Mouse (Mus musculus): ENCODE measurements around the gene Sept11. TPM values are rescaled to one million over a fixed set of nuclear protein-coding genes. Genes with fewer than 3 reads are reported as not detected.

The Sept11 gene
- total and polyA plus RNA-seq, 3 experiments, result 34.9 to 245 (median 87.2) TPM

- Histone ChIP-seq H3K27me3 (ENCODE audit: control insufficient read depth in 1 of 2, insufficient read depth in 2 of 2, low read length in 2 of 2) (no peaks in the 10 kb centered on the region), H3K4me3 (ENCODE audit: control insufficient read depth in 1 of 2, insufficient read depth in 1 of 2, low read depth in 2 of 2, low read length in 2 of 2) (no peak overlapping the region), H3K4me1 (ENCODE audit: control insufficient read depth in 1 of 2, insufficient read depth in 2 of 2, low read length in 2 of 2) (no peaks in the 10 kb centered on the region; a peak in 1 of 4 replicates), H3K27ac (ENCODE audit: control insufficient read depth, low read depth, low read length) (no peak overlapping the region), H3K9ac (ENCODE audit: control insufficient read depth, low read depth, low read length, poor library complexity, severe bottlenecking) (no peak overlapping the region), H3K36me3 (ENCODE audit: control insufficient read depth in 1 of 2, insufficient read depth in 2 of 2, low read length in 2 of 2) (no peaks in the 10 kb centered on the region), H3K79me2 (ENCODE audit: control insufficient read depth, insufficient read depth, low read length, poor library complexity) (no peaks in the 10 kb centered on the region), H3K9me3 (replicated peaks; ENCODE audit: insufficient read depth, low read length) (no peaks in the 10 kb centered on the region)
- TF ChIP-seq TBP (IDR thresholded peaks at IDR 0.05; ENCODE audit: low read depth, low read length), result no peak
- no peak for TF ChIP-seq MYB (IDR thresholded peaks at IDR 0.05; ENCODE audit: low read depth, low read length)
- TF ChIP-seq CHD1 (IDR thresholded peaks at IDR 0.05; ENCODE audit: low read depth, low read length), result no peak
- no peak for TF ChIP-seq HCFC1 (IDR thresholded peaks at IDR 0.05; ENCODE audit: low read depth, low read length)
- TF ChIP-seq EP300 (IDR thresholded peaks at IDR 0.05; ENCODE audit: low read depth in 1 of 2, low read length in 2 of 2), result no peak
- TF ChIP-seq MXI1 (IDR thresholded peaks at IDR 0.05; ENCODE audit: low read depth, low read length), result no peak
- no peak for TF ChIP-seq MYC (IDR thresholded peaks at IDR 0.05; ENCODE audit: low read depth, low read length)
- no peak for TF ChIP-seq MAZ (IDR thresholded peaks at IDR 0.05; ENCODE audit: low read depth, low read length)
- TF ChIP-seq ZNF384 (IDR thresholded peaks at IDR 0.05; ENCODE audit: low read depth, low read length), result no peak
- no peak for TF ChIP-seq MAFK (IDR thresholded peaks at IDR 0.05; ENCODE audit: borderline replicate concordance, low read depth, low read length)
- no peak for TF ChIP-seq CTCF (IDR thresholded peaks at IDR 0.05 in 2 of 3, conservative IDR thresholded peaks at IDR 0.05 in 1 of 3; ENCODE audit: control insufficient read depth in 1 of 3, insufficient read depth in 1 of 3, low read depth in 2 of 3, low read length in 3 of 3, poor library complexity in 1 of 3, severe bottlenecking in 1 of 3)
- no peak for TF ChIP-seq MAX (IDR thresholded peaks at IDR 0.05; ENCODE audit: low read length)
- no peak for TF ChIP-seq NRF1 (IDR thresholded peaks at IDR 0.05; ENCODE audit: insufficient read depth, low read depth, low read length, poor library complexity, severe bottlenecking)
- no peak for TF ChIP-seq SIN3A (IDR thresholded peaks at IDR 0.05; ENCODE audit: low read length)
- no peak for TF ChIP-seq USF1 (IDR thresholded peaks at IDR 0.05; ENCODE audit: low read depth, low read length)
- DNase-seq (ENCODE audit: low read depth, low spot score), result no peak
Measured at GRCm38 (mm10) chr5:93221661-93222060, 128.4 kb downstream of the Sept11 start.

GRCm38 (mm10) chr5:93224549-93224948 lies 131.3 kb downstream of the Sept11 start:
- no peak overlapping the region for H3K4me3 ChIP-seq (ENCODE audit: control insufficient read depth in 1 of 2, insufficient read depth in 1 of 2, low read depth in 2 of 2, low read length in 2 of 2)
- no peak overlapping the region for H3K9ac ChIP-seq (ENCODE audit: control insufficient read depth, low read depth, low read length, poor library complexity, severe bottlenecking)
- peaks cover 0 to 6% of the 10 kb centered on the region in 2 experiments; a peak in 2 of 4 replicates for H3K36me3 ChIP-seq (ENCODE audit: control insufficient read depth in 1 of 2, insufficient read depth in 2 of 2, low read length in 2 of 2)
- H3K9me3 ChIP-seq (replicated peaks; ENCODE audit: insufficient read depth, low read length), result no peaks in the 10 kb centered on the region
- H3K4me1 ChIP-seq (ENCODE audit: control insufficient read depth in 1 of 2, insufficient read depth in 2 of 2, low read length in 2 of 2), result peaks cover 0 to 4% of the 10 kb centered on the region in 2 experiments
- no peaks in the 10 kb centered on the region for H3K79me2 ChIP-seq (ENCODE audit: control insufficient read depth, insufficient read depth, low read length, poor library complexity)
- TF ChIP-seq GATA1 (IDR thresholded peaks at IDR 0.05; ENCODE audit: low read depth, low read length) (no peak), MYC (IDR thresholded peaks at IDR 0.05; ENCODE audit: low read depth, low read length) (no peak)
- DNase-seq (ENCODE audit: low read depth, low spot score), result no peak
- H3K27ac ChIP-seq (ENCODE audit: control insufficient read depth, low read depth, low read length), result no peak overlapping the region
- no peaks in the 10 kb centered on the region for H3K27me3 ChIP-seq (ENCODE audit: control insufficient read depth in 1 of 2, insufficient read depth in 2 of 2, low read length in 2 of 2)

Other genes starting within 250 kb of the Sept11 start
- not detected in 2 replicates for gene Sowahb, start 48.4 kb upstream of the Sept11 start, total RNA-seq (2012; rRNA removed)
- gene Sowahb, start 48.4 kb upstream of the Sept11 start, polyA plus RNA-seq (2012; ENCODE audit: insufficient read depth in 1 of 2, insufficient read length in 2 of 2, low read depth in 1 of 2, low replicate concordance in 2 of 2, missing spikeins in 1 of 2), result not detected
- gene Ccni, start 113.1 kb downstream of the Sept11 start, total RNA-seq (2012; rRNA removed), result 33.4 and 45.1 TPM in 2 replicates
- 100 to 1,000 TPM in 1 of 2 experiments, 10 to 100 TPM in 1; 83.2 to 199 TPM for gene Ccni, start 113.1 kb downstream of the Sept11 start, polyA plus RNA-seq (2012; ENCODE audit: insufficient read depth in 1 of 2, insufficient read length in 2 of 2, low read depth in 1 of 2, low replicate concordance in 2 of 2, missing spikeins in 1 of 2)
- gene 2010109A12Rik, start 113.1 kb downstream of the Sept11 start, total RNA-seq (2012; rRNA removed), result 0.23 and 0.29 TPM in 2 replicates
- gene 2010109A12Rik, start 113.1 kb downstream of the Sept11 start, polyA plus RNA-seq (2012; ENCODE audit: insufficient read depth in 1 of 2, insufficient read length in 2 of 2, low read depth in 1 of 2, low replicate concordance in 2 of 2, missing spikeins in 1 of 2), result under 1 TPM in 1 of 2 experiments, not detected in 1; 0.21 TPM
- 1.0 and 4.6 TPM in 2 replicates for gene Ccng2, start 173.8 kb downstream of the Sept11 start, total RNA-seq (2012; rRNA removed)
- gene Ccng2, start 173.8 kb downstream of the Sept11 start, polyA plus RNA-seq (2012; ENCODE audit: insufficient read depth in 1 of 2, insufficient read length in 2 of 2, low read depth in 1 of 2, low replicate concordance in 2 of 2, missing spikeins in 1 of 2), result 1 to 10 TPM in 1 of 2 experiments, not detected in 1; 3.7 TPM

Measured in MEL (cell line).